Mouse (Mus musculus) liver, embryonic 18 days (tissue): ENCODE results near the gene Tmem237. TPM values are rescaled to one million over a fixed set of nuclear protein-coding genes. Genes with fewer than 3 reads are reported as not detected.

Experiments
- polyA plus RNA-seq: library from polyadenylated mRNA; depleted of rRNA; stranded (reverse); fragments of >200 nt; gene quantifications from 2 replicates; pipeline ENCODE4 v1.2.3, GENCODE M21; 2012; rRNA removed

Gene Tmem237
- polyA plus RNA-seq, result 3.2 and 3.9 TPM in 2 replicates

GRCm38 (mm10) chr1:59119720-59120457, at the start of gene Tmem237:
TSS of gene Tmem237 (minus strand) at chr1:59120408.

GRCm38 (mm10) chr1:59163030-59163461, 42.8 kb upstream of the Tmem237 start, which contains the start of gene Mpp4:
TSS of gene Mpp4 (minus strand) at chr1:59163389.

DNA sequence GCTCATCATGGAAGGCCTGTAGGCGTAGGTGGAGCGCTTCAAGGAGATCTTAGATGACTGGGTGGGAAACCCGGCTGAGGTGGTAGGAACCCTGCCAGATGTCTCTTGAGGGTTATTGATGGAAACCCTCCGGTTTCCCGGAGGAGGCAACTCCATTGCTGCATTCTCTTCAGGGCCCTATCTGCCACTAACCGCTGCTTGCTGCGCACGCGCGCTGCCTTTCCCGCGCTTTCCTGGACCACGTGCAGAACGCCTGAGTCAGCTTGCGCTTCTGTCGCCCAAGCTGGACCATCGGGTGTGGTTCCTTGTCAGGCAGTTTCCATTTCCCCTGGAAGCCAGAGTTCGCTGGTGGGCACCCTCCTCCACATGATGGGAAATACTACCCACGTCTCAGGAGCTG, 25.5 kb downstream of the Tmem237 start, which contains the start of gene C2cd6:
C2cd6 (minus strand) TSS at position 196 of the 400 bp plus-strand sequence.

Other genes with a start within 250 kb of the Tmem237 start
- gene Trak2, start 147.0 kb downstream of the Tmem237 start, polyA plus RNA-seq, result 24.5 and 25.8 TPM in 2 replicates
- gene Stradb, start 146.9 kb downstream of the Tmem237 start, polyA plus RNA-seq, result 15.0 and 15.5 TPM in 2 replicates
- gene C2cd6, start 25.5 kb downstream of the Tmem237 start, polyA plus RNA-seq, result 0.01 TPM in 1 of 2 replicates, not detected in the other
- gene Mpp4, start 43.0 kb upstream of the Tmem237 start, polyA plus RNA-seq, result 1.0 and 1.1 TPM in 2 replicates
- gene Als2, start 116.8 kb upstream of the Tmem237 start, polyA plus RNA-seq, result 7.8 and 8.1 TPM in 2 replicates
- gene Cdk15, start 136.5 kb upstream of the Tmem237 start, polyA plus RNA-seq, result 0.02 and 0.04 TPM in 2 replicates